Mouse (Mus musculus) MEL (cell line): Measurements from ENCODE around the gene Cog3. TPM values are rescaled to one million over a fixed set of nuclear protein-coding genes. Genes with fewer than 3 reads are reported as not detected.

ENCODE experiments used
- DNase-seq: peaks from one replicate; pipeline ENCODE4 v3.0.0; 2011; ENCODE audit warnings: low read depth, low spot score
- H3K27ac ChIP-seq: 2 replicates; pipeline ENCODE4 v1.5.1; 2012; ENCODE audit warnings: low read depth, mild to moderate bottlenecking, control low read depth, low read length, moderate library complexity; ENCODE audit not compliant: control insufficient read depth
- H3K27me3 ChIP-seq, 2 experiments: fragments of 150-350 bp in 1 of 2; sonication (generic) in 1 of 2; 2 replicates each; pipeline ENCODE4 v1.6.1; 2012; ENCODE audit warnings: low read length in 2 of 2, mild to moderate bottlenecking in 2 of 2, improper control_type of control experiment in 1 of 2, moderate library complexity in 1 of 2; ENCODE audit not compliant: insufficient read depth in 2 of 2, control insufficient read depth in 1 of 2
- H3K36me3 ChIP-seq, 2 experiments: 2 replicates each; pipeline ENCODE4 v1.6.1; 2012 to 2014; ENCODE audit warnings: low read length in 2 of 2, improper control_type of control experiment in 1 of 2, inconsistent platforms in 1 of 2, mild to moderate bottlenecking in 1 of 2; ENCODE audit not compliant: insufficient read depth in 2 of 2, control insufficient read depth in 1 of 2
- H3K4me1 ChIP-seq, 2 experiments: fragments of 150-350 bp in 1 of 2; sonication (generic) in 1 of 2; 2 replicates each; pipeline ENCODE4 v1.6.1; 2012; ENCODE audit warnings: low read length in 2 of 2, improper control_type of control experiment in 1 of 2, mild to moderate bottlenecking in 1 of 2; ENCODE audit not compliant: insufficient read depth in 2 of 2, control insufficient read depth in 1 of 2
- H3K4me3 ChIP-seq, 2 experiments: fragments of 150-350 bp in 1 of 2; sonication (generic) in 1 of 2; 2 replicates each; pipeline ENCODE4 v1.5.1; 2012; ENCODE audit warnings: low read depth in 2 of 2, low read length in 2 of 2, mild to moderate bottlenecking in 2 of 2, moderate library complexity in 2 of 2, control low read depth in 1 of 2, improper control_type of control experiment in 1 of 2; ENCODE audit not compliant: control insufficient read depth in 1 of 2, insufficient read depth in 1 of 2
- H3K79me2 ChIP-seq: 2 replicates; pipeline ENCODE4 v1.6.1; 2012; ENCODE audit warnings: mild to moderate bottlenecking, low read length, moderate library complexity; ENCODE audit not compliant: control insufficient read depth, poor library complexity, insufficient read depth
- H3K9ac ChIP-seq: 2 replicates; pipeline ENCODE4 v1.6.1; 2012; ENCODE audit warnings: low read depth, mild to moderate bottlenecking, control low read depth, low read length, moderate library complexity; ENCODE audit not compliant: control insufficient read depth, poor library complexity, severe bottlenecking
- H3K9me3 ChIP-seq: fragments of 150-350 bp; sonication (generic); replicated peaks from 2 replicates; pipeline ENCODE4 v1.6.1; 2012; ENCODE audit warnings: mild to moderate bottlenecking, low read length, improper control_type of control experiment, moderate library complexity; ENCODE audit not compliant: insufficient read depth
- BHLHE40 ChIP-seq: IDR thresholded peaks from 2 replicates; pipeline ENCODE4 v1.6.1; 2012; ENCODE audit warnings: low read depth, mild to moderate bottlenecking, inconsistent platforms, low read length, improper control_type of control experiment, borderline replicate concordance
- CHD1 ChIP-seq: IDR thresholded peaks from 2 replicates; pipeline ENCODE4 v1.6.1; 2012; ENCODE audit warnings: low read depth, mild to moderate bottlenecking, inconsistent platforms, low read length, improper control_type of control experiment
- CHD2 ChIP-seq: IDR thresholded peaks from 2 replicates; pipeline ENCODE4 v1.6.1; 2011; ENCODE audit warnings: low read length, improper control_type of control experiment
- CTCF ChIP-seq, 3 experiments: IDR thresholded peaks in 2 of 3; conservative IDR thresholded peaks in 1 of 3; 2 replicates each; pipeline ENCODE4 v1.5.1; 2011 to 2012; ENCODE audit warnings: low read length in 3 of 3, low read depth in 2 of 3, mild to moderate bottlenecking in 2 of 3, improper control_type of control experiment in 1 of 3, inconsistent platforms in 1 of 3, mixed read lengths in 1 of 3, moderate library complexity in 1 of 3; ENCODE audit not compliant: control insufficient read depth in 1 of 3, insufficient read depth in 1 of 3, poor library complexity in 1 of 3, severe bottlenecking in 1 of 3
- E2F4 ChIP-seq: IDR thresholded peaks from 2 replicates; pipeline ENCODE4 v1.6.1; 2011; ENCODE audit warnings: low read depth, low read length, improper control_type of control experiment, borderline replicate concordance
- ELF1 ChIP-seq: IDR thresholded peaks from 2 replicates; pipeline ENCODE4 v1.6.1; 2014; ENCODE audit warnings: low read depth, mild to moderate bottlenecking, inconsistent platforms, low read length, improper control_type of control experiment, moderate library complexity
- GATA1 ChIP-seq: IDR thresholded peaks from 2 replicates; pipeline ENCODE4 v1.6.1; 2011; ENCODE audit warnings: low read depth, low read length, improper control_type of control experiment
- HCFC1 ChIP-seq: IDR thresholded peaks from 2 replicates; pipeline ENCODE4 v1.6.1; 2012; ENCODE audit warnings: low read depth, mild to moderate bottlenecking, inconsistent platforms, low read length, improper control_type of control experiment, moderate library complexity
- JUND ChIP-seq: IDR thresholded peaks from 2 replicates; pipeline ENCODE4 v1.6.1; 2011; ENCODE audit warnings: low read depth, mild to moderate bottlenecking, improper control_type of control experiment, low read length
- KAT2A ChIP-seq: conservative IDR thresholded peaks from 2 replicates; pipeline ENCODE4 v1.6.1; 2012; ENCODE audit warnings: low read depth, low read length, improper control_type of control experiment, inconsistent platforms
- MAFK ChIP-seq: IDR thresholded peaks from 2 replicates; pipeline ENCODE4 v1.6.1; 2011; ENCODE audit warnings: low read depth, mild to moderate bottlenecking, low read length, improper control_type of control experiment, borderline replicate concordance
- MAZ ChIP-seq: IDR thresholded peaks from 2 replicates; pipeline ENCODE4 v1.6.1; 2012; ENCODE audit warnings: low read depth, mild to moderate bottlenecking, inconsistent platforms, low read length, improper control_type of control experiment
- MXI1 ChIP-seq: IDR thresholded peaks from 2 replicates; pipeline ENCODE4 v1.6.1; 2011; ENCODE audit warnings: mild to moderate bottlenecking, low read depth, low read length, improper control_type of control experiment
- MYB ChIP-seq: IDR thresholded peaks from 2 replicates; pipeline ENCODE4 v1.6.1; 2011; ENCODE audit warnings: mild to moderate bottlenecking, low read depth, low read length, improper control_type of control experiment
- MYC ChIP-seq: IDR thresholded peaks from 2 replicates; pipeline ENCODE4 v1.6.1; 2011; ENCODE audit warnings: low read depth, mild to moderate bottlenecking, low read length, improper control_type of control experiment, moderate library complexity
- POLR2A ChIP-seq, 2 experiments: IDR thresholded peaks; 2 replicates each; pipeline ENCODE4 v1.6.1; 2011 to 2012; ENCODE audit warnings: low read length in 2 of 2, mild to moderate bottlenecking in 2 of 2, control low read depth in 1 of 2, improper control_type of control experiment in 1 of 2, low read depth in 1 of 2, moderate library complexity in 1 of 2; ENCODE audit not compliant: control insufficient read depth in 1 of 2, insufficient read depth in 1 of 2, poor library complexity in 1 of 2
- POLR2AphosphoS2 ChIP-seq: IDR thresholded peaks from 2 replicates; pipeline ENCODE4 v1.6.1; 2011; ENCODE audit warnings: low read length, improper control_type of control experiment
- POLR2AphosphoS5 ChIP-seq: IDR thresholded peaks from 2 replicates; pipeline ENCODE4 v1.6.1; 2012; ENCODE audit warnings: low read depth, borderline replicate concordance, mild to moderate bottlenecking, inconsistent platforms, low read length, moderate library complexity, mixed read lengths
- RAD21 ChIP-seq: IDR thresholded peaks from 2 replicates; pipeline ENCODE4 v1.6.1; 2011; ENCODE audit warnings: mild to moderate bottlenecking, low read depth, low read length, improper control_type of control experiment
- SIN3A ChIP-seq: IDR thresholded peaks from 2 replicates; pipeline ENCODE4 v1.6.1; 2012; ENCODE audit warnings: low read length, improper control_type of control experiment, inconsistent platforms
- SMC3 ChIP-seq: IDR thresholded peaks from 2 replicates; pipeline ENCODE4 v1.6.1; 2011; ENCODE audit warnings: low read depth, low read length, improper control_type of control experiment
- TCF12 ChIP-seq: IDR thresholded peaks from 2 replicates; pipeline ENCODE4 v1.6.1; 2014; ENCODE audit warnings: low read depth, mild to moderate bottlenecking, inconsistent platforms, low read length, improper control_type of control experiment, moderate library complexity
- UBTF ChIP-seq: IDR thresholded peaks from 2 replicates; pipeline ENCODE4 v1.6.1; 2012; ENCODE audit warnings: low read depth, mild to moderate bottlenecking, inconsistent platforms, low read length, improper control_type of control experiment, moderate library complexity, borderline replicate concordance; ENCODE audit not compliant: insufficient read depth
- USF1 ChIP-seq: IDR thresholded peaks from 2 replicates; pipeline ENCODE4 v1.6.1; 2014; ENCODE audit warnings: low read depth, mild to moderate bottlenecking, inconsistent platforms, low read length, improper control_type of control experiment, moderate library complexity
- USF2 ChIP-seq, 2 experiments: IDR thresholded peaks; 2 replicates each; pipeline ENCODE4 v1.6.1; 2011 to 2012; ENCODE audit warnings: improper control_type of control experiment in 2 of 2, low read length in 2 of 2, borderline replicate concordance in 1 of 2, inconsistent platforms in 1 of 2, low read depth in 1 of 2, mild to moderate bottlenecking in 1 of 2; ENCODE audit not compliant: insufficient read depth in 1 of 2
- ZKSCAN1 ChIP-seq: IDR thresholded peaks from 2 replicates; pipeline ENCODE4 v1.6.1; 2012; ENCODE audit warnings: low read depth, mild to moderate bottlenecking, inconsistent platforms, low read length, improper control_type of control experiment, moderate library complexity
- ZNF384 ChIP-seq: IDR thresholded peaks from 2 replicates; pipeline ENCODE4 v1.6.1; 2012; ENCODE audit warnings: low read depth, mild to moderate bottlenecking, inconsistent platforms, low read length, improper control_type of control experiment
- polyA plus RNA-seq, 2 experiments: library from polyadenylated mRNA; stranded (reverse) in 1 of 2; unstranded in 1 of 2; fragments of >175 nt in 1 of 2; fragments of >200 nt in 1 of 2; gene quantifications; 2 replicates each; pipeline versions ENCODE4 v1.2.1 to v1.2.4; 2012; ENCODE audit warnings: low replicate concordance in 2 of 2, low read depth in 1 of 2; ENCODE audit not compliant: insufficient read length in 2 of 2, insufficient read depth in 1 of 2, missing spikeins in 1 of 2
- total RNA-seq: library from RNA; depleted of rRNA; stranded (reverse); fragments of 300-350 nt; gene quantifications from 2 replicates; pipeline ENCODE4 v1.2.3, GENCODE M21; 2012

Cog3 gene
- total and polyA plus RNA-seq, 3 experiments = 15.3 to 46.1 (median 16.7) TPM

DNA sequence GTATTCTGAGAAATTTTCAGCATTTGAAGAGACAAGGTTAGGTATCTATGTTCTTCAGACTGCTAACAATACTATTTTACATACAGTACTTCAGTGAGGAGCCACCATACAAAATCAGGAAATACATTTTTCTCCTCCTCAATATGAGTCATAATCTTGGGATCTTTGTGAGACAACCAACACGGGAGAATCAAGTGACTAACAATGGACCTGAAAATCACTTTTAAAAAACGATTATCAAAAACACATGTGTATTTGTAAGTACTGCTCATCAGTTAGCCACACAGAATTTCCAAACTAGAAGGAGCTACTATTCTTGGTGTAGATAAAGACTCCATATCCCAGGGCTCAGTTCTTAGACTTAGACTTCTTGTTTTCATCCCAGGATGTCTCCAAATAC, 23.0 kb downstream of the Cog3 start:
- H3K27ac ChIP-seq = no peak overlapping the region
- TF ChIP-seq SMC3 (no peak), MXI1 (no peak), HCFC1 (no peak), SIN3A (no peak), MAFK (no peak), RAD21 (no peak), CHD1 (no peak), MYC (no peak), POLR2AphosphoS2 (no peak), USF2 (IDR thresholded peaks at IDR 0.05; ENCODE audit: borderline replicate concordance in 1 of 2, insufficient read depth in 1 of 2, low read depth in 1 of 2, low read length in 2 of 2) (no peak), E2F4 (no peak), CHD2 (no peak), JUND (no peak), MYB (no peak), POLR2AphosphoS5 (no peak), GATA1 (no peak), ELF1 (no peak), UBTF (no peak), POLR2A (IDR thresholded peaks at IDR 0.05; ENCODE audit: control insufficient read depth in 1 of 2, insufficient read depth in 1 of 2, low read depth in 1 of 2, low read length in 2 of 2, poor library complexity in 1 of 2) (no peak)

DNA sequence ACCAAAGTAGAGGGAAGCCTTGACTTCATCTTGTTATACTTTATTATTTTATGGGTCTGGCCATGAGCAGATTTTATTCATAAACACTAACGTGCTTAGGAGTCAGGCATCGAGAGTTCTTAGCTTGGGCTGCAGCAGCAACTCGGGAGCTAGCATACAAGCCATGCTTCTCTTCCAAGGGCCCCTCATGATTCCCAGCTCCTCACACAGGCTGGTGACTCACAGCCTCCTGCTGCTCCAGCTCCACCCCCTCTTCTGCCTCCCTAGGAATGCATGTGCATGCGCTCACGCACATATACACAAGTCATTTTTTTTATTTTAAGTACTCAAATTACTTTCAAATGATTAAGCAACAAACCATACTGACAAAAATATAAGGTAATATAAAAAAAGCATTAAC, 26.2 kb downstream of the Cog3 start:
- H3K27me3 ChIP-seq = no peaks in the 10 kb centered on the region
- H3K79me2 ChIP-seq = no peaks in the 10 kb centered on the region
- no peaks in the 10 kb centered on the region for H3K4me1 ChIP-seq
- H3K4me3 ChIP-seq = no peak overlapping the region
- TF ChIP-seq MYC (no peak), CTCF (IDR thresholded peaks at IDR 0.05 in 2 of 3, conservative IDR thresholded peaks at IDR 0.05 in 1 of 3; ENCODE audit: control insufficient read depth in 1 of 3, insufficient read depth in 1 of 3, low read depth in 2 of 3, low read length in 3 of 3, poor library complexity in 1 of 3, severe bottlenecking in 1 of 3) (no peak), TCF12 (no peak), ZKSCAN1 (no peak), POLR2AphosphoS2 (no peak), MAZ (no peak), KAT2A (no peak), CHD1 (no peak), SMC3 (no peak), USF1 (no peak), ELF1 (no peak), ZNF384 (no peak), HCFC1 (no peak), E2F4 (no peak), MXI1 (no peak), BHLHE40 (no peak)
- TF ChIP-seq, all 39 proteins: peak for 0
- no peaks in the 10 kb centered on the region for H3K9me3 ChIP-seq
- DNase-seq = no peak
- H3K9ac ChIP-seq = no peak overlapping the region
- H3K36me3 ChIP-seq = peaks cover 3 to 34% of the 10 kb centered on the region in 2 experiments
- no peak overlapping the region for H3K27ac ChIP-seq

More for the DNA sequence above, 23.0 kb downstream of the Cog3 start:
- H3K27me3 ChIP-seq = no peaks in the 10 kb centered on the region
- DNase-seq = no peak
- no peaks in the 10 kb centered on the region for H3K9me3 ChIP-seq
- peaks cover 5 to 45% of the 10 kb centered on the region in 2 experiments for H3K36me3 ChIP-seq
- H3K4me1 ChIP-seq = peaks cover 0 to 3% of the 10 kb centered on the region in 2 experiments; a peak in 1 of 4 replicates
- no peaks in the 10 kb centered on the region for H3K79me2 ChIP-seq
- no peak overlapping the region for H3K9ac ChIP-seq
- no peak overlapping the region for H3K4me3 ChIP-seq
